Mouse (Mus musculus) gastrocnemius, postnatal 36 days (tissue): ENCODE measurements at regions not wholly inside any gene's neighbourhood (a gene's known extent, or its start where the extent isn't known, plus 50 kb on each side); places are given as distances from the start of the nearest gene placed in this dataset.

Experiments
- DNase-seq, 2 experiments: peaks; one replicate each; pipeline ENCODE4 v3.0.0; 2022
- intact Hi-C: fragments of 180-260 bp; cut with DNase I; formaldehyde crosslinking; loops from one replicate; pipeline ENCODE4 v1.15.1; 2025

GRCm38 (mm10) chr2:19049877-19050731 is 52.0 kb downstream of the 4930426L09Rik start:
- intact Hi-C loops: no loop called here
- no peak for DNase-seq

- no peak for DNase-seq
- intact Hi-C loops: no loop called here
These were observed 57.4 kb downstream of the 4930426L09Rik start for GRCm38 (mm10) chr2:19055500-19055899.

- DNase-seq: no peak
- intact Hi-C loops: no loop called here
These were observed 59.7 kb downstream of the 4930426L09Rik start for GRCm38 (mm10) chr2:19057859-19058258.

GRCm38 (mm10) chr2:19058765-19059164 is 60.6 kb downstream of the 4930426L09Rik start:
- no peak for DNase-seq
- intact Hi-C loops: no loop called here

GRCm38 (mm10) chr2:19059246-19059645 is 61.1 kb downstream of the 4930426L09Rik start:
- intact Hi-C loops: no loop called here
- DNase-seq: no peak

GRCm38 (mm10) chr2:19060218-19060915 is 62.2 kb downstream of the 4930426L09Rik start:
- DNase-seq: no peak
- intact Hi-C loops: no loop called here

- intact Hi-C loops: no loop called here
- DNase-seq: peak in 1 of 2 experiments; percentile 13
These were observed 66.6 kb downstream of the 4930426L09Rik start for GRCm38 (mm10) chr2:19064560-19065362.

GRCm38 (mm10) chr2:19065511-19065910 is 67.4 kb downstream of the 4930426L09Rik start:
- no peak for DNase-seq
- intact Hi-C loops: no loop called here

- intact Hi-C loops: no loop called here
- DNase-seq: no peak
These were observed 70.0 kb downstream of the 4930426L09Rik start for GRCm38 (mm10) chr2:19068161-19068560.

GRCm38 (mm10) chr2:19083816-19084215 is 85.7 kb downstream of the 4930426L09Rik start:
- intact Hi-C loops: no loop called here
- DNase-seq: no peak

- intact Hi-C loops: no loop called here
These were observed 87.0 kb downstream of the 4930426L09Rik start for GRCm38 (mm10) chr2:19085105-19085504.

GRCm38 (mm10) chr2:19086167-19086566 is 88.0 kb downstream of the 4930426L09Rik start:
- intact Hi-C loops: no loop called here
- DNase-seq: no peak

More at GRCm38 (mm10) chr2:19085105-19085504, 87.0 kb downstream of the 4930426L09Rik start:
- DNase-seq: no peak

GRCm38 (mm10) chr2:19086621-19087020 is 88.5 kb downstream of the 4930426L09Rik start:
- no peak for DNase-seq
- intact Hi-C loops: no loop called here

- intact Hi-C loops: no loop called here
- DNase-seq: no peak
These were observed 99.7 kb upstream of the Armc3 start for GRCm38 (mm10) chr2:19099384-19099783.

GRCm38 (mm10) chr2:19108753-19109152 is 90.3 kb upstream of the Armc3 start:
- intact Hi-C loops: no loop called here
- DNase-seq: no peak

GRCm38 (mm10) chr2:19119871-19120270 is 79.2 kb upstream of the Armc3 start:
- DNase-seq: no peak
- intact Hi-C loops: no loop called here

- intact Hi-C loops: no loop called here
- DNase-seq: no peak
These were observed 66.2 kb upstream of the Armc3 start for GRCm38 (mm10) chr2:19132864-19133263.

- no peak for DNase-seq
- intact Hi-C loops: no loop called here
These were observed 56.5 kb upstream of the Armc3 start for GRCm38 (mm10) chr2:19142586-19142985.

- intact Hi-C loops: no loop called here
- DNase-seq: no peak
These were observed 53.7 kb upstream of the Armc3 start for GRCm38 (mm10) chr2:19145412-19145811.

- DNase-seq: no peak
- intact Hi-C loops: no loop called here
These were observed 53.2 kb upstream of the Armc3 start for GRCm38 (mm10) chr2:19145881-19146280.

- DNase-seq: no peak
- intact Hi-C loops: no loop called here
These were observed 52.8 kb upstream of the Armc3 start for GRCm38 (mm10) chr2:19146289-19146688.
